Mouse (Mus musculus) heart, embryonic 16.5 days (tissue): ENCODE data around the gene Tmem98. TPM values are rescaled to one million over a fixed set of nuclear protein-coding genes. Genes with fewer than 3 reads are reported as not detected.

Experiments
- ATAC-seq: fragments of 200-750 bp; cut with Nextera tagmentation; replicated peaks from 2 replicates; pipeline ENCODE4 v1.8.0; 2017; ENCODE audit warnings: moderate number of reproducible peaks; ENCODE audit not compliant: insufficient read depth, low FRiP score; ENCODE audit errors: extremely low read depth
- H3K27ac ChIP-seq: fragments of 300-500 bp; sonication (generic); 2 replicates; pipeline ENCODE4 v1.5.1; 2014; ENCODE audit warnings: mild to moderate bottlenecking, low read length, control low read depth, moderate library complexity
- H3K27me3 ChIP-seq: fragments of 300-500 bp; sonication (generic); 2 replicates; pipeline ENCODE4 v1.6.1; 2014; ENCODE audit warnings: low read length, mixed read lengths; ENCODE audit not compliant: control insufficient read depth, insufficient read depth
- H3K36me3 ChIP-seq: fragments of 300-500 bp; sonication (generic); 2 replicates; pipeline ENCODE4 v1.6.1; 2014; ENCODE audit not compliant: control insufficient read depth, insufficient read depth
- H3K4me1 ChIP-seq: fragments of 300-500 bp; sonication (generic); 2 replicates; pipeline ENCODE4 v1.6.1; 2014; ENCODE audit warnings: low read length, mixed read lengths; ENCODE audit not compliant: control insufficient read depth, insufficient read depth
- H3K4me2 ChIP-seq: fragments of 300-500 bp; sonication (generic); 2 replicates; pipeline ENCODE4 v1.6.1; 2014; ENCODE audit warnings: low read depth, mild to moderate bottlenecking, control low read depth, low read length
- H3K4me3 ChIP-seq: fragments of 300-500 bp; sonication (generic); 2 replicates; pipeline ENCODE4 v1.5.1; 2014; ENCODE audit warnings: mild to moderate bottlenecking, control low read depth, low read length
- H3K9ac ChIP-seq: fragments of 300-500 bp; sonication (generic); 2 replicates; pipeline ENCODE4 v1.6.1; 2014; ENCODE audit warnings: low read length, control low read depth
- H3K9me3 ChIP-seq: fragments of 300-500 bp; sonication (generic); replicated peaks from 2 replicates; pipeline ENCODE4 v1.6.1; 2016; ENCODE audit warnings: low read length; ENCODE audit not compliant: control insufficient read depth
- WGBS: fragments of 180-500 bp; shearing (Covaris S2); extraction: QIAGEN DNeasy Blood & Tissue Kit; methylation state at CpG from one replicate; pipeline ENCODE4 v1.1.7; 2014; 5-methylcytosine and 5-hydroxymethylcytosine counted together
- polyA plus RNA-seq: library from polyadenylated mRNA; unstranded; fragments of >200 nt; fragmentation: Nextera tagmentation; extraction: Ambion mirVana; gene quantifications from 2 replicates; pipeline ENCODE4 v1.2.1, GENCODE M21; 2015

Tmem98 gene
- polyA plus RNA-seq, 1 experiment from 2014 or later: 83.5 TPM

DNA sequence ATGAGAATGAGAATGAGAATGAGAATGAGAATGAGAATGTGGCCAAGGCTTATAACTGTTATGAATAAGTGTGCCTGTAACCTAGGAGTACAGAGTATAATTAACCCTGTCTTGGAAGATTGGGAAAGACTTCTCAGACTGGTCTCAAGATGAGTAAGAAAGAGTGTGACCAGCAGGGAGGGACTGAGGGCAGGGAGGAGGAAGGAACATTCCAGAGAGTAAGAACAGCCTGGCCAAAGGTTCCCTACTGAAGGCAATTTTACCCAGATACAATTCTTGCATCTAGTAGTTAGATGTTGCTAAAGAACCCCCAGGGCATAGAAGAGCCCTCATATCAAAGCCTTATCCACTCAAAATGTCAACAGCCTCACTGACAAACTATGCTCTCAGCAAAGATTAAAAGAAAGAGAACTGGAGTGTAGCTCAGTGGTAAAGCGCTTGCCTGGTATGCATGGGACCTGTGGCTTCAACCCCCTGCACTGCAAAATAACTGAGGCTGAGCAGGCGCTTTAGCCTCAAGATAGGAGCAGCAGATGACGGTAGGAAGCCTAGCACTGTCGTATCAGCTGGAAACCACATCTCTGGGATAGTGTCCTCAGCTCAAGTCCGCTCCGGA, 37.3 kb upstream of the Tmem98 start:
- H3K27me3 ChIP-seq: no peaks in the 10 kb centered on the region
- no peak overlapping the region for H3K27ac ChIP-seq
- H3K9me3 ChIP-seq: no peaks in the 10 kb centered on the region
- no peak overlapping the region for H3K4me2 ChIP-seq
- WGBS: 42% methylated on average over 6 of the region's 6 CpGs
- H3K4me1 ChIP-seq: peaks cover 4% of the 10 kb centered on the region
- no peak overlapping the region for H3K9ac ChIP-seq
- no peaks in the 10 kb centered on the region for H3K36me3 ChIP-seq
- no peak overlapping the region for H3K4me3 ChIP-seq
- no peak for ATAC-seq

DNA sequence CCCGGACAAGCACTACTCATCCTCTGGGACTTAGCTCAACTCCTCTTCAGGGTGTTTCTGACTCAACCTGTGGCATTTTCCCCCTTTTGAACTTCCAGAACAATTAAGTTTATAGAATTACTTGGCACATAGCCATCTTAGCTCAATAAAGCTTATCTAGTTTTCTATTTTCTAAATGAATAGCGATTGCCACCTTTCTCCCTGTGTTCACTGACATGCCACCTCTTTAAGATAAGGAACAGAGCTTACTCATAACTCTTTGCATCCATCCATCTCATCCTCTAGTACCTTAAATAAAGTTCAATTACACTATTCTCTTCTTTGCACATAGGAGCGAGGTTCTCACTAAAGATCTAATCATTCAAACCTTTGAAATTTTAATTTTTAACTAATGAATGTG, 34.4 kb upstream of the Tmem98 start:
- Histone ChIP-seq H3K9ac (no peak overlapping the region), H3K9me3 (no peaks in the 10 kb centered on the region), H3K4me2 (no peak overlapping the region), H3K36me3 (no peaks in the 10 kb centered on the region), H3K27ac (no peak overlapping the region), H3K4me1 (peaks cover 9% of the 10 kb centered on the region), H3K27me3 (no peaks in the 10 kb centered on the region), H3K4me3 (no peak overlapping the region)
- ATAC-seq: no peak
- 61% methylated on average over 3 of the region's 3 CpGs for WGBS

DNA sequence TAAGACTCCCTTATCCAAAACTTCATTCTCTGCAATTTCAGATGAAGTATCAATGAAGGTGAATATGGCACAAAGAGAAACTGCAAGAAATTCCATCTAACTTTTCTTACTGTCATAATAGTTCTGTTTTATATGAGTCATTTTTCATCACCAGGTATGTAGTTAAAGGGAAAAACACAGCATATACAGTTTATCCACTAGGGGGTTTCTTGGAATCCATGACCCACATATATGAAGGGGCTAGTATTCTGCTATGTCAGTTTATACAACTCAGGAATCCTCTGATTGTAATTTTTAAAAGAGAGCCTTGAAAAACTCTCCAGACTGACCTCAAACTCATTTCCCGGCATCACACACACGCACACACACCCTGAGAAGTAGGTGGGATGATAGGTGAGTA, 32.3 kb upstream of the Tmem98 start:
- no peak for ATAC-seq
- no peak overlapping the region for H3K27ac ChIP-seq
- no peak overlapping the region for H3K9ac ChIP-seq
- peaks cover 8% of the 10 kb centered on the region for H3K4me1 ChIP-seq
- no peak overlapping the region for H3K4me2 ChIP-seq
- no peak overlapping the region for H3K4me3 ChIP-seq
- H3K27me3 ChIP-seq: no peaks in the 10 kb centered on the region
- H3K36me3 ChIP-seq: no peaks in the 10 kb centered on the region
- no peaks in the 10 kb centered on the region for H3K9me3 ChIP-seq
- 86% methylated on average over 2 of the region's 2 CpGs for WGBS

DNA sequence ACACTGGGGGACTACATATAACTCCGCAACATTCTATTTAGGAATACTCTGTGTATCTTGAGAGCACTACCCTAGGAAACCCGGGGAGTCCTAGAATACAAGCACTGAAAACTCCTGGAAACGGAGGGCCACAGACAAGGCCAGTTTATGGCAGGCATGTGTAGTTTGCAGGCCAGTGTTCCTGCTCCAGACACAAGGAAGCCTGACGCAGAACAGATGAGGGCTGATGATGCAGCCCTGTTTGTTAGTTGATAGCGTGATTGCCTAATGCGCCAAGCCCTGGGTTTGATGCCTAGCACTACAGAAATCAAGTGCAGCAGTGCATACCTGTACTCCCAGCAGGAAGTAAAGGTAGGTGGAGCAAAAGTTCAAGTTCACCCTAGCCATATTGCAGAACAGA, 31.8 kb upstream of the Tmem98 start:
- no peaks in the 10 kb centered on the region for H3K36me3 ChIP-seq
- H3K27ac ChIP-seq: no peak overlapping the region
- WGBS: 60% methylated on average over 6 of the region's 6 CpGs
- peaks cover 5% of the 10 kb centered on the region for H3K4me1 ChIP-seq
- no peak overlapping the region for H3K9ac ChIP-seq
- no peaks in the 10 kb centered on the region for H3K27me3 ChIP-seq
- ATAC-seq: no peak
- no peak overlapping the region for H3K4me3 ChIP-seq
- no peaks in the 10 kb centered on the region for H3K9me3 ChIP-seq
- peak overlapping the region; percentile 15; the same call in 1 of the 2 replicates for H3K4me2 ChIP-seq

DNA sequence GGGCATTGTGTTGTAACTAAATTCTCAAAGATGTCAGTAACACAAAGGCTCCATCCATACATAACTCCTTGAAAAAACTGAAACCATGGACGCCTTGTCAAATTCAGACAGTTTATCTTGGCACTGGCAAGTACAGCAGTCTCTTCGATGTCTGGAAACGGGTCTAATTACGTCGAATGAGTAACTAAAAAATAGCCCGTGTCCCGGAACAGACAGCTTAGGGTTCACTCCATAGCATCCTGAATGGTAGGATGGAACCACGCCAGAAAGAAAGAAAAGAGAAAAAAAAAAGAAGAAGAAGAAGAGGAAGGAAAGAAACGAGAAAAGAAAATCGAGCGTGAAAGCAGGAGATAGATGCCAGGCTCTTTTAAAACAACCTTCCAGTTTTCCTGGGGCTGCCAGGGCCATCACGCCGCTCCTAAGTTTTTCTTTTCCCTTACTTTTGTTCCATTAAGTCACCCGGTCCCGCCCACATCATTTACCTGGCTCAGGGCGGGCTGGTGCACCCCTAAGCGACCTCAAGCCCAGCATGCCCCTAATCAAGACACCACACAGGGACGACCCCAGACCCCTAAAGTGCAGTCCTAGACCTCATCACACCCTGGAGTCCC, 31.0 kb upstream of the Tmem98 start:
- Histone ChIP-seq H3K4me3 (peak overlapping the region; percentile 86), H3K9me3 (no peaks in the 10 kb centered on the region), H3K27ac (no peak overlapping the region), H3K36me3 (no peaks in the 10 kb centered on the region), H3K27me3 (no peaks in the 10 kb centered on the region), H3K9ac (peak overlapping the region; percentile 81), H3K4me1 (peaks cover 6% of the 10 kb centered on the region), H3K4me2 (peak overlapping the region; percentile 70)
- ATAC-seq: no peak
- WGBS: 4% methylated on average over 18 of the region's 18 CpGs

DNA sequence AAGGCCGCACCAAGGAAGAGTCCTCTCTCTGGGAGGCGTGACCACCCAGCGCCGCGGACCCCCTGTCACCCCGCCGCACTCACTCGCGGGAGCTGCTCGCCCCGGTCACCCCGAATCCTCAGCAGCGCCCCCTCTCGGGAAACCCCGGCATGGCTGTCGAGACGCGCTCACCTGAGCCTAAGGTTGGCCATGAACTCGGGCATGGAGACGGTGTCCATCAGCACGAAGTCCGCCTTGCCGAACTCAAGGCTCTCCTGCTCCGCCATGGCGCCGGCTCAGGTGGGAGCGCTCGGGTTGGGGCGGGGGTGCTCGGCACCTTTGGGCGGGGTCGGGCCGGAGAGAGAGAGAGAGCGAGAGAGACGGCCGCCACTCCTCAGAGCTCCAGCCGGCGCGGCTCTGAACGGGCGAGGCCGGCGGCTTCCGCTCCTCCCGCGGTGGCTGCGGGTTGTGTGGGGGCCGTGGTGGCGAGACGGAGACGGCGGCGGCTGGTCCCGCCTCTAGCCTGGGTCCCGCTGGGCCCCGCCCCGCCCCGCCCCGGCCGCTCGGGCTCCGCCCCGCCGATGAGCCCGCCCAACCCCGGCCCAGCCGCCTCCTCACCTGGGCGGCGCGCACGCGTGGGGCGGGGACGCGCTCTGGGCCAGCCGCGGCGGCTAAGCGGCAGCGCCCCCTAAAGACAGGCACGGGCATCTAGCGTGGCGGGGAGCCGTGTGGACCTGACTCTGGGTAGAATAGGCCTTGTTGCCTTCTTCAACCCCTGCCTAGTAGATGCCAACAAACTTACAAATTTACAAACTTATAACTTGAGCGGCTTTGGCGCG, 30.2 kb upstream of the Tmem98 start, which contains the start of gene Myo1d:
Gene Myo1d (minus strand): TSS at position 499 of the 818 bp plus-strand sequence.
- Histone ChIP-seq H3K36me3 (no peaks in the 10 kb centered on the region), H3K4me2 (peak within 1 kb of the TSS; percentile 70), H3K9ac (peak within 1 kb of the TSS; percentile 81), H3K27ac (peak within 1 kb of the TSS; percentile 81), H3K27me3 (no peaks in the 10 kb centered on the region), H3K9me3 (no peaks in the 10 kb centered on the region), H3K4me1 (peaks cover 11% of the 10 kb centered on the region), H3K4me3 (peak within 1 kb of the TSS; percentile 86)
- under 1% methylated on average over 78 of the region's 87 CpGs for whole genome bisulfite sequencing
- ATAC-seq: peak; percentile 96

DNA sequence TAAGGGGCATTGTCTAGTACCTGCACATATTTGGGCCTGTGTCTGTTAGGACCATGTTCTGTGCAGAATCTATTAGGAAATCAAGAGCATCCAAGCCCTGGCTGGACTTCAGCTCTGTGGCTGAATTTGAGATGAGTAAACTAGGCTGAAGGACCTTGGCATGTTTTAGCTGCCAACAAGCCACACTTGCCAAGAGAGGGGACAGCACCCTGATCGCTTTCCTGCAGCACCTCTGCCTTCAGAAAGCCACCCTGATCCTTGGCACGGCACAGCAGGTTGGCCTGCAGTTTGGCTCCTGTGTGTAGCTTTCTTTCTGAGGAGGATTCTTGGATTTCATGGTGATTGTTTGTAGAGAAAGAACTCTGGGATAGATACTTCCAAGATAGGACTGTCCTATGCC, 28.4 kb upstream of the Tmem98 start:
- no peaks in the 10 kb centered on the region for H3K27me3 ChIP-seq
- H3K27ac ChIP-seq: no peak overlapping the region
- WGBS: 88% methylated on average over 2 of the region's 2 CpGs
- no peaks in the 10 kb centered on the region for H3K36me3 ChIP-seq
- H3K4me3 ChIP-seq: no peak overlapping the region
- H3K4me2 ChIP-seq: no peak overlapping the region
- no peak overlapping the region for H3K9ac ChIP-seq
- no peaks in the 10 kb centered on the region for H3K9me3 ChIP-seq
- no peak for ATAC-seq
- peaks cover 11% of the 10 kb centered on the region for H3K4me1 ChIP-seq

DNA sequence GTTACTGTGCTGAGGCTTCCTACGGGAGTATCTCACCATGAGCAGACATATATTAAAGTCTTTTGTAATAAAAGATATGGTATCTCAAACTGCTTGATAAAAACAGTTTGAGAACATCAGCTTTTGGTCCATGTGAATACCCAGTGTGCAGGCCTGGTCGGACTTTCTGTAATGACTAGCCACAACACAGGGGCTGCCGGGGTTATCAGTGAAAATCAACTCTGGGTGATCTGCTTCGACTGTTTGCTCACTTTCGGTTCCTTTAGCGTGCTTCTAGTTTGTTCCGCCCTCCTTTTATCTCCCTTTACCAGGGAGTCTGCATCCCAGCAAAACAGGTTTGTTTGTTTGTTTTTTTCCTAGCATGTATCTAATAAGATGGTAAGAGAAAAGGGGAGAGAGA, 26.5 kb upstream of the Tmem98 start:
- Histone ChIP-seq H3K9me3 (no peaks in the 10 kb centered on the region), H3K36me3 (no peaks in the 10 kb centered on the region), H3K4me1 (peaks cover 11% of the 10 kb centered on the region), H3K27ac (no peak overlapping the region), H3K4me2 (no peak overlapping the region), H3K9ac (no peak overlapping the region), H3K4me3 (no peak overlapping the region), H3K27me3 (no peaks in the 10 kb centered on the region)
- no peak for ATAC-seq
- WGBS: 55% methylated on average over 7 of the region's 7 CpGs

DNA sequence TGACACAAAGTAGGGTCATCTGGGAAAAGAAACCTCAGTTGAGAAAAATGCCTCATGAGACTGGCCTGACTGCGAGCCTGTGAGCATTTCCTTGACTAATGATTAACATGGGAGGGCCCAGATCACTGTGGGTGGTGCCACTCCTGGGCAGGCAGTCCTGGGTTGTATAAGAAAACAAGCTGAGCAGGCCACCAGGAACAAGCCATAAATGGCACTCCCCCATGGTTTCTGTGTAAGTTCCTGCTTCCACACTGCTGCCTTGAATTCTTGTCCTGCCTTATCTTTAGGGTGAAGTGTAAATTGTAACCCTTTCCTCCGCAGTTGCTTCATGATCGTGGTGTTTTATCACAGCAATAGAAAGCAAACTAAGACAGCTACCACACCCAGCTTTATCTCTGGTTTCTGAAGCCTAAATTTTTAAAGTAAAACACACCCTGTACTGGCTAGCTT, 25.7 kb upstream of the Tmem98 start:
- Histone ChIP-seq H3K4me2 (no peak overlapping the region), H3K4me3 (no peak overlapping the region), H3K9ac (no peak overlapping the region), H3K27me3 (no peaks in the 10 kb centered on the region), H3K27ac (no peak overlapping the region; the same call in 1 of the 2 replicates), H3K4me1 (peaks cover 9% of the 10 kb centered on the region; the same call in 1 of the 2 replicates), H3K9me3 (no peaks in the 10 kb centered on the region), H3K36me3 (no peaks in the 10 kb centered on the region)
- 11% methylated on average over 3 of the region's 3 CpGs for WGBS
- ATAC-seq: no peak
